Mouse (Mus musculus) bone marrow macrophage, adult 2 months (primary cell): ENCODE measurements around the gene Tgfb3.

Experiments
- CTCF ChIP-seq: IDR thresholded peaks from 2 replicates; pipeline ENCODE4 v1.5.1; 2012; ENCODE audit warnings: low read depth, mild to moderate bottlenecking, low read length, moderate library complexity
- POLR2A ChIP-seq: IDR thresholded peaks from 2 replicates; pipeline ENCODE4 v1.6.1; 2012; ENCODE audit warnings: mild to moderate bottlenecking, low read depth, low read length, borderline replicate concordance

DNA sequence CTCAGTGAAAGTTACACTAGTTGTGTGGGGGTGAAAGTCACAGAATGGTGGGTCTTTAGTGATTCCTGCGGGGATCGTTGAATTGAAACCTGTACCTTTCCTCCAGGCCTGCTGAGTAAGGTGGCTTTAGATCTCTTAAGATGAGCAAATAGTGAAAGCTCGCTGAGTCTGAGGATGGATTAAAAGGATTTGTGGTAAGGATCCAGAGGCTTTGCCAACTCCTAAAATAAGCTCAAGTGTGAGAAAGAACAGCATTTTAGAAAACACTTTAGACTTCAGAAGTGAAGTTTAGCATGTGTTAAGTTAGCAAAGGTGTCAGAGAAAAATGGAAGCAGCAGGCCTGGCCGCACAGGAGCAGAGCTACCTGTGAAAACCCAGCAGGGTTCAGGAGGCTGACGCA lies 61.5 kb downstream of the Tgfb3 start:
- TF ChIP-seq CTCF (no peak), POLR2A (no peak)
